Mouse (Mus musculus) thymus, postnatal 0 days (tissue): ENCODE results near the gene Gpbp1. TPM values are rescaled to one million over a fixed set of nuclear protein-coding genes. Genes with fewer than 3 reads are reported as not detected.

Source experiments
- DNase-seq: peaks from one replicate; pipeline ENCODE4 v3.0.0-alpha.2; 2015; ENCODE audit warnings: low spot score
- polyA plus RNA-seq: library from polyadenylated mRNA; unstranded; fragments of >200 nt; fragmentation: Nextera tagmentation; extraction: Ambion mirVana; gene quantifications from 2 replicates; pipeline ENCODE4 v1.2.1, GENCODE M21; 2015

Gpbp1 gene
- polyA plus RNA-seq, 1 experiment from 2014 or later, result 103 TPM

GRCm38 (mm10) chr13:111470562-111471237 lies 19.2 kb downstream of the Gpbp1 start:
- no peak for DNase-seq

GRCm38 (mm10) chr13:111467350-111467749 lies 22.6 kb downstream of the Gpbp1 start:
- no peak for DNase-seq

- peak; percentile 58 for DNase-seq
Measured at GRCm38 (mm10) chr13:111461424-111461823, 28.5 kb downstream of the Gpbp1 start.

GRCm38 (mm10) chr13:111456790-111457189 lies 33.1 kb downstream of the Gpbp1 start:
- DNase-seq, result no peak

- DNase-seq, result no peak
Measured at GRCm38 (mm10) chr13:111444325-111444724, 45.6 kb downstream of the Gpbp1 start.

GRCm38 (mm10) chr13:111431174-111431573 lies 58.7 kb downstream of the Gpbp1 start:
- no peak for DNase-seq

- no peak for DNase-seq
Measured at GRCm38 (mm10) chr13:111421330-111421729, 68.6 kb downstream of the Gpbp1 start.

GRCm38 (mm10) chr13:111418087-111418486 lies 71.8 kb downstream of the Gpbp1 start:
- no peak for DNase-seq

GRCm38 (mm10) chr13:111413156-111413555 lies 76.8 kb downstream of the Gpbp1 start:
- DNase-seq, result peak; percentile 62

- peak; percentile 63 for DNase-seq
Measured at GRCm38 (mm10) chr13:111410831-111411230, 79.1 kb downstream of the Gpbp1 start.

- no peak for DNase-seq
Measured at GRCm38 (mm10) chr13:111406859-111407389, 83.0 kb downstream of the Gpbp1 start.

GRCm38 (mm10) chr13:111405956-111406355 lies 84.0 kb downstream of the Gpbp1 start:
- no peak for DNase-seq

GRCm38 (mm10) chr13:111397600-111398151 lies 92.2 kb downstream of the Gpbp1 start:
- DNase-seq, result no peak

GRCm38 (mm10) chr13:111397061-111397460 lies 92.8 kb downstream of the Gpbp1 start:
- DNase-seq, result peak; percentile 20

- no peak for DNase-seq
Measured at GRCm38 (mm10) chr13:111395528-111395927, 94.4 kb downstream of the Gpbp1 start.

- no peak for DNase-seq
Measured at GRCm38 (mm10) chr13:111394904-111395303, 95.0 kb downstream of the Gpbp1 start.

- no peak for DNase-seq
Measured at GRCm38 (mm10) chr13:111394341-111394740, 95.6 kb downstream of the Gpbp1 start.

GRCm38 (mm10) chr13:111393426-111393825 lies 96.5 kb downstream of the Gpbp1 start:
- DNase-seq, result no peak

- DNase-seq, result no peak
Measured at GRCm38 (mm10) chr13:111391426-111391825, 98.5 kb downstream of the Gpbp1 start.

GRCm38 (mm10) chr13:111391011-111391410 lies 98.9 kb downstream of the Gpbp1 start:
- no peak for DNase-seq

- no peak for DNase-seq
Measured at GRCm38 (mm10) chr13:111384011-111384985, 105.6 kb downstream of the Gpbp1 start.
